Mouse (Mus musculus): Measurements from ENCODE around the gene Cebpz. TPM values are rescaled to one million over a fixed set of nuclear protein-coding genes. Genes with fewer than 3 reads are reported as not detected.

Gene Cebpz
- total RNA-seq, 2 experiments from 2014 or later = 16.0 to 16.9 TPM

GRCm38 (mm10) chr17:78912861-78913281 lies 24.0 kb downstream of the Cebpz start:
- no peak for DNase-seq
- intact Hi-C loops (cut with DNase I; ENCODE audit: low total_unique reads) = no loop called here

- DNase-seq = no peak
- intact Hi-C loops (cut with DNase I; ENCODE audit: low total_unique reads) = no loop called here
These were observed 27.5 kb downstream of the Cebpz start for GRCm38 (mm10) chr17:78909374-78909773.

GRCm38 (mm10) chr17:78906892-78907291 lies 30.0 kb downstream of the Cebpz start, which contains the start of gene Sult6b1:
Gene Sult6b1, minus strand, starts transcription at chr17:78906992.
- intact Hi-C loops (cut with DNase I; ENCODE audit: low total_unique reads) = no loop called here

DNA sequence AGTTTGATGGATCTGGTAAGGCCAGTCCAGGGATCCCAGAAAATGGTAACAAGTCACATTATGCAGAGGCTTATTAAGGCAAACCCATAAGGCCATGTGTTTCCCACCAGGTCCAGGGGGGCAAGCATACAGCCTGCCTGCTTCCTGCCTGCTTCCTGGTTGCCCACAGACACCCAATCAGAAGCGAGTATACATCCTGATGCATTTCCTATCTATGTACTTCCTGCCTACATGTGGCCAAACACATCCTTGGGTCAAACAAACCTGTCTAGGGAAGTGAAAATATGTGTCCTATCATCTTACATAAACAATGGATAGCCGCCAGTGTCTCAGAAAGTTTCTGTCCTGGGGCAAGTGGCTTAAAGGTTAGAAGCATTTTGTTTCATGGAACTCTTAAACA lies 33.7 kb downstream of the Cebpz start:
- DNase-seq = no peak
- intact Hi-C loops (cut with DNase I; ENCODE audit: low total_unique reads) = no loop called here

More at GRCm38 (mm10) chr17:78906892-78907291, 30.0 kb downstream of the Cebpz start, which contains the start of gene Sult6b1:
- no peak for DNase-seq

- DNase-seq = peak; percentile 49
These were observed 41.5 kb downstream of the Cebpz start for GRCm38 (mm10) chr17:78895394-78895793.

DNA sequence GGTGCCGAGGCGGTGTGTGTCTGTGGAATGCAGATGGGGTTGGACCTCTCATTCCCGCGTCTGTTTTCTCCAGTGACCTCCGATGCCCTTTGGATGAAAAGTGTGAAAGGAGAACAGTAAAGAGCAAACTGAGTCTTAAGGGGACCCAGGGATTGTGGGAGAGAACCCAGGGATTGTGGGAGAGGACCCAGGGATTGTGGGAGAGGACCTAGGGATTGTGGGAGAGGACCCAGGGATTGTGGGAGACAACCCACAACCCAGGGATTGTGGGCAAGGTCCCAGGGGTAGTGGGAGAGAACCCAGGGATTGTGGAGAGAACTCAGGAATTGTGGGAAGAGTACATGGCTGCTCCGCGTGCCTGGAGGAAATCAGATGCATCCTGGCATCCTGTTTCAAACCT lies 41.9 kb downstream of the Cebpz start:
- intact Hi-C loops (cut with DNase I; ENCODE audit: low total_unique reads) = no loop called here
- no peak for DNase-seq

More at GRCm38 (mm10) chr17:78895394-78895793, 41.5 kb downstream of the Cebpz start:
- intact Hi-C loops (cut with DNase I; ENCODE audit: low total_unique reads) = no loop called here

DNA sequence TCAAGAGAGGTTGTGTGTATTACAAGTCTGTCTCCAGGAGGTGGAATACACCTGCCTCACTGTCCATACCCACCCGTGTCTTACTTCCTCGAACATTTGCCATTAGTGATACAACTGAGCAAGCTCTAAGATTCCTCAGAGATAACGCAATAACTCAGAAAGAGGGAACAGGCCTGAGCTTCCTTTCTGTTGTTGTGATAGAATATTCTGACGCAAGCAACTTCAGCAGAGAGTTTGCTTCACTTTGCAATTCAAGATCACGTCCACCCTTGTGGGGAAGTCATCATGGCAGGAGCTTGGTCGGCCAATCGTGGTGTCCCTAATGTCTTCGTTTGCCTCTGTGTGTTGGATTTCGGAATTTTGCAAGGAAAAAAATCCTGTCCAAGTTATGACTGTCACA lies 45.8 kb downstream of the Cebpz start:
- DNase-seq = no peak

GRCm38 (mm10) chr17:78889184-78889583 lies 47.7 kb downstream of the Cebpz start:
- no peak for DNase-seq
- intact Hi-C loops (cut with DNase I; ENCODE audit: low total_unique reads) = no loop called here

More for the DNA sequence above, 45.8 kb downstream of the Cebpz start:
- intact Hi-C loops (cut with DNase I; ENCODE audit: low total_unique reads) = no loop called here

GRCm38 (mm10) chr17:78888554-78888953 lies 48.3 kb downstream of the Cebpz start:
- no peak for DNase-seq
- intact Hi-C loops (cut with DNase I; ENCODE audit: low total_unique reads) = no loop called here

GRCm38 (mm10) chr17:78885286-78886065 lies 51.4 kb downstream of the Cebpz start:
- no peak for DNase-seq
- intact Hi-C loops (cut with DNase I; ENCODE audit: low total_unique reads) = no loop called here

- DNase-seq = no peak
- intact Hi-C loops (cut with DNase I; ENCODE audit: low total_unique reads) = no loop called here
These were observed 53.6 kb downstream of the Cebpz start for GRCm38 (mm10) chr17:78883291-78883690.

- intact Hi-C loops (cut with DNase I; ENCODE audit: low total_unique reads) = no loop called here
- peak; percentile 88 for DNase-seq
These were observed 54.3 kb downstream of the Cebpz start, which contains the start of gene Eif2ak2 for GRCm38 (mm10) chr17:78882401-78883112. Gene Eif2ak2, minus strand, starts transcription at chr17:78882573.

- intact Hi-C loops (cut with DNase I; ENCODE audit: low total_unique reads) = no loop called here
- DNase-seq = peak; percentile 10
These were observed 55.0 kb downstream of the Cebpz start for GRCm38 (mm10) chr17:78881878-78882304.

DNA sequence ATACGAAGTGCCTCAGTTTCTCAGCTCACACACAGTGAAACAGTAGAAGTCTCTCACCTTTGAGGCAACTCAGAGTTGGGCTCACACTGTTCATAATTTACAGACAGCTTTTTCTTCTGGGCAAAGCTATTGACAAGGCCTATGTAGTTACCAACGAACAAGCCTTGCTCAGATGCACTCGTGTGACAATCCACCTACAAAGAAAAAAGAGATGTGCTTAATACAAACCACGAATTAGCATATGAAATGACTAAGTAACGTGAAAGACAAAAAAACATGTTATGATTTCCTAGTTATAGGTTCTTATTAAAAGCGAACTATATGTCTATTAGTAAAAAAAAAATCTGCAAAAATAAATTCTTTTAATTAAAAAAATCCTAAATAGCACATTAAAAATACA lies 63.0 kb downstream of the Cebpz start:
- intact Hi-C loops (cut with DNase I; ENCODE audit: low total_unique reads) = no loop called here
- no peak for DNase-seq

Other genes with a start within 250 kb of the Cebpz start
- 10 to 100 TPM in 1 of 2 experiments, 1 to 10 TPM in 1; 9.0 to 10.1 TPM for gene Strn, start 199.9 kb downstream of the Cebpz start, total RNA-seq (2021)
- 10 to 100 TPM in 1 of 2 experiments, 1 to 10 TPM in 1; 8.8 to 10.3 TPM for gene Heatr5b, start 101.7 kb downstream of the Cebpz start, total RNA-seq (2021)
- 10 to 100 TPM; 17.7 to 18.4 TPM for gene Gpatch11, start 101.5 kb downstream of the Cebpz start, total RNA-seq (2021)
- 1 to 10 TPM; 5.1 to 5.4 TPM for gene Eif2ak2, start 54.5 kb downstream of the Cebpz start, total RNA-seq (2021)
- gene Sult6b1, start 30.1 kb downstream of the Cebpz start, total RNA-seq (2021) = not detected
- gene Cebpzos, start 20.6 kb downstream of the Cebpz start, total RNA-seq (2021) = 10 to 100 TPM; 42.7 to 43.9 TPM
- gene Ndufaf7, start 70 bp upstream of the Cebpz start, total RNA-seq (2021) = 10 to 100 TPM; 28.0 to 29.7 TPM
- 10 to 100 TPM; 11.7 to 13.3 TPM for gene Prkd3, start 83.8 kb upstream of the Cebpz start, total RNA-seq (2021)
- 1 to 10 TPM; 8.3 to 8.4 TPM for gene Qpct, start 114.8 kb upstream of the Cebpz start, total RNA-seq (2021)